Comparison of ENCODE assay signal across 14 mouse cellular contexts in the genomic region with DNA sequence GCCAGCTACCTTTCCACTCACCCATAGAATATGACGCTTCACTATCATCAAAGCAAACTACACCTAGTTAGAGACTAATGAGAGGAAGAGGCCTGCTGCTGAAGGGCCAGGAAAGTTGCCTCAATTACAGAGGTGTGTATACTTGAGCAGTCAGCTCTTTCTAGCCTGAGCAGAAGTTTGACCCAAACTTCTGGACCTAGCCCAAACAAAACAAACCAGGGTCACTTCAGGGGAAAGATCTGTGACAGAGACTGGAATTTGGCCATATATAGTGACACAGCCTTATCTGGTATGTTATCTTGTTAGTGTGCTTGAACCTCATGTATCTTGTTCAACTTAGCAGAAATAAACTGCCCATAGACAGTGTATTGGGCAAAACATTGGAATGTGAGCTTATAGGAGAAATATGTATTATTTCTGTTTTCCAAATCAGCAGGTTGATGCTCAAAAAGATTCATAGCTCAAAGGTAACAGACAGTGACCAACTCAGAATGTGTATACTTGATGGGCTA. TPM values are rescaled to one million over a fixed set of nuclear protein-coding genes. Genes with fewer than 3 reads are reported as not detected.
"Had no signal": no experiment of that assay in that cellular context is flagged by ENCODE, and none has a peak within 500 bp of the region (broad histone marks: within the 10 kb centered on the region; RNA-seq: fewer than 3 reads in every experiment).

No protein-coding gene starts in this region.

- DNase-seq: kidney, adult 11 months; left cerebral cortex, postnatal 4 days; lung, adult 2 months; lung, postnatal 36 days; thymus, postnatal 4 days had no signal

- H3K4me3 ChIP-seq: limb, embryonic 13.5 days; midbrain, embryonic 13.5 days; myocyte; neural tube, embryonic 15.5 days had no signal

- H3K27ac ChIP-seq: kidney, postnatal 0 days; limb, embryonic 13.5 days; midbrain, embryonic 13.5 days; neural tube, embryonic 15.5 days; stomach, postnatal 0 days had no signal

- ATAC-seq: lung, postnatal 0 days; midbrain, embryonic 13.5 days had no signal

- H3K27me3 ChIP-seq: limb, embryonic 13.5 days; midbrain, embryonic 13.5 days; neural tube, embryonic 15.5 days had no signal

- H3K36me3 ChIP-seq: limb, embryonic 13.5 days; midbrain, embryonic 13.5 days; neural tube, embryonic 15.5 days had no signal

- H3K4me2 ChIP-seq: limb, embryonic 13.5 days; midbrain, embryonic 13.5 days; neural tube, embryonic 15.5 days had no signal

- H3K4me1 ChIP-seq: limb, embryonic 13.5 days; midbrain, embryonic 13.5 days; neural tube, embryonic 15.5 days had no signal

- H3K9me3 ChIP-seq: limb, embryonic 13.5 days; midbrain, embryonic 13.5 days; neural tube, embryonic 15.5 days had no signal

- H3K9ac ChIP-seq: limb, embryonic 13.5 days; midbrain, embryonic 13.5 days; neural tube, embryonic 15.5 days had no signal

RNA-seq across cellular contexts. Expression of a gene that starts 9.3 kb away (rescaled TPM):
- total RNA-seq: megakaryocyte progenitor cell, adult 5-6 weeks had no signal
- polyA plus RNA-seq: intestine, embryonic 14.5 days; lung, postnatal 0 days had no signal
